Mouse (Mus musculus): Measurements from ENCODE around the gene Dact2.

GRCm38 (mm10) chr17:14201281-14201787, 2.8 kb downstream of the Dact2 start:
- TF ChIP-seq CTCF (IDR thresholded peaks at IDR 0.05; ENCODE audit: low read depth) (no peak), EP300 (IDR thresholded peaks at IDR 0.05; ENCODE audit: low read depth) (no peak)
